Mouse (Mus musculus): ENCODE measurements around the gene Ccdc113. TPM values are rescaled to one million over a fixed set of nuclear protein-coding genes. Genes with fewer than 3 reads are reported as not detected.

Gene Ccdc113
- total and polyA plus RNA-seq, 2 experiments from 2014 or later, result 0.34 to 1.6 TPM

- H3K9me3 ChIP-seq (replicated peaks; ENCODE audit: control insufficient read depth, low read length), result no peaks in the 10 kb centered on the region
- no peak overlapping the region for H3K4me3 ChIP-seq (ENCODE audit: low read depth, low read length)
- peak overlapping the region; percentile 21 for H3K4me2 ChIP-seq (ENCODE audit: low read depth, low read length)
- TF ChIP-seq EP300 (IDR thresholded peaks at IDR 0.05; ENCODE audit: low read depth) (no peak), CTCF (IDR thresholded peaks at IDR 0.05; ENCODE audit: low read depth) (no peak)
- peak overlapping the region; percentile 14; the same call in 1 of the 2 replicates for H3K27ac ChIP-seq (ENCODE audit: low read depth)
- ATAC-seq (ENCODE audit: insufficient read depth, low read depth) (no peak; the same call in 1 of the 2 replicates), DNase-seq (ENCODE audit: low spot score) (peak; percentile 21)
- 23% methylated on average over 9 of the region's 9 CpGs for WGBS
- H3K4me1 ChIP-seq (ENCODE audit: control insufficient read depth, insufficient read depth), result no peaks in the 10 kb centered on the region
- no peaks in the 10 kb centered on the region for H3K36me3 ChIP-seq (replicated peaks; ENCODE audit: control insufficient read depth, insufficient read depth, low read length)
- H3K27me3 ChIP-seq (ENCODE audit: control insufficient read depth, insufficient read depth, low read length), result no peaks in the 10 kb centered on the region
- H3K9ac ChIP-seq (replicated peaks; ENCODE audit: low read depth, low read length), result no peak overlapping the region
Measured at GRCm38 (mm10) chr8:95607210-95607609, 73.3 kb downstream of the Ccdc113 start.

Other genes with a start within 250 kb of the Ccdc113 start
- gene Cngb1, start 227.5 kb upstream of the Ccdc113 start, total RNA-seq (2014; rRNA removed; ENCODE audit: low replicate concordance), result not detected in 2 replicates
- gene Cngb1, start 227.5 kb upstream of the Ccdc113 start, polyA plus RNA-seq (2015; fragmentation: Nextera tagmentation; extraction: Ambion mirVana), result 1.1 and 1.4 TPM in 2 replicates
- not detected in 2 replicates for gene Tepp, start 223.5 kb upstream of the Ccdc113 start, total RNA-seq (2014; rRNA removed; ENCODE audit: low replicate concordance)
- not detected in 2 replicates for gene Tepp, start 223.5 kb upstream of the Ccdc113 start, polyA plus RNA-seq (2015; fragmentation: Nextera tagmentation; extraction: Ambion mirVana)
- 7.0 and 7.8 TPM in 2 replicates for gene Zfp319, start 202.1 kb upstream of the Ccdc113 start, total RNA-seq (2014; rRNA removed; ENCODE audit: low replicate concordance)
- 3.0 and 3.6 TPM in 2 replicates for gene Zfp319, start 202.1 kb upstream of the Ccdc113 start, polyA plus RNA-seq (2015; fragmentation: Nextera tagmentation; extraction: Ambion mirVana)
- gene Usb1, start 201.8 kb upstream of the Ccdc113 start, total RNA-seq (2014; rRNA removed; ENCODE audit: low replicate concordance), result 37.3 and 49.0 TPM in 2 replicates
- gene Usb1, start 201.8 kb upstream of the Ccdc113 start, polyA plus RNA-seq (2015; fragmentation: Nextera tagmentation; extraction: Ambion mirVana), result 28.8 and 29.6 TPM in 2 replicates
- 132 and 171 TPM in 2 replicates for gene Mmp15, start 181.8 kb upstream of the Ccdc113 start, total RNA-seq (2014; rRNA removed; ENCODE audit: low replicate concordance)
- 30.1 and 32.9 TPM in 2 replicates for gene Mmp15, start 181.8 kb upstream of the Ccdc113 start, polyA plus RNA-seq (2015; fragmentation: Nextera tagmentation; extraction: Ambion mirVana)
- gene Cfap20, start 99.2 kb upstream of the Ccdc113 start, total RNA-seq (2014; rRNA removed; ENCODE audit: low replicate concordance), result 93.8 and 97.2 TPM in 2 replicates
- 112 and 115 TPM in 2 replicates for gene Cfap20, start 99.2 kb upstream of the Ccdc113 start, polyA plus RNA-seq (2015; fragmentation: Nextera tagmentation; extraction: Ambion mirVana)
- 25.0 and 27.6 TPM in 2 replicates for gene Csnk2a2, start 44.0 kb upstream of the Ccdc113 start, total RNA-seq (2014; rRNA removed; ENCODE audit: low replicate concordance)
- gene Csnk2a2, start 44.0 kb upstream of the Ccdc113 start, polyA plus RNA-seq (2015; fragmentation: Nextera tagmentation; extraction: Ambion mirVana), result 5.3 and 6.2 TPM in 2 replicates
- not detected in 2 replicates for gene Prss54, start 42.3 kb downstream of the Ccdc113 start, total RNA-seq (2014; rRNA removed; ENCODE audit: low replicate concordance)
- not detected in 2 replicates for gene Prss54, start 42.3 kb downstream of the Ccdc113 start, polyA plus RNA-seq (2015; fragmentation: Nextera tagmentation; extraction: Ambion mirVana)
- gene Gins3, start 99.4 kb downstream of the Ccdc113 start, total RNA-seq (2014; rRNA removed; ENCODE audit: low replicate concordance), result 3.9 and 4.1 TPM in 2 replicates
- 4.4 and 5.2 TPM in 2 replicates for gene Gins3, start 99.4 kb downstream of the Ccdc113 start, polyA plus RNA-seq (2015; fragmentation: Nextera tagmentation; extraction: Ambion mirVana)
- gene Ndrg4, start 142.9 kb downstream of the Ccdc113 start, total RNA-seq (2014; rRNA removed; ENCODE audit: low replicate concordance), result 563 and 621 TPM in 2 replicates
- gene Ndrg4, start 142.9 kb downstream of the Ccdc113 start, polyA plus RNA-seq (2015; fragmentation: Nextera tagmentation; extraction: Ambion mirVana), result 382 and 425 TPM in 2 replicates
- gene Setd6, start 181.8 kb downstream of the Ccdc113 start, total RNA-seq (2014; rRNA removed; ENCODE audit: low replicate concordance), result 13.7 and 20.2 TPM in 2 replicates
- gene Setd6, start 181.8 kb downstream of the Ccdc113 start, polyA plus RNA-seq (2015; fragmentation: Nextera tagmentation; extraction: Ambion mirVana), result 10.7 and 12.8 TPM in 2 replicates